Mouse (Mus musculus) brain, embryonic 14.5 days (tissue): ENCODE data around the gene Defb36. TPM values are rescaled to one million over a fixed set of nuclear protein-coding genes. Genes with fewer than 3 reads are reported as not detected.
A peak's percentile ranks its signal among the peaks of the same experiment; 100 is the strongest.

ENCODE experiments used
- DNase-seq: peaks from one replicate; pipeline ENCODE4 v3.0.0-alpha.2; 2011; ENCODE audit warnings: low read depth
- CTCF ChIP-seq: fragments of 200-500 bp; IDR thresholded peaks from 2 replicates; pipeline ENCODE4 v1.5.1; 2012; ENCODE audit warnings: inconsistent platforms, mild to moderate bottlenecking, moderate library complexity, borderline replicate concordance; ENCODE audit not compliant: insufficient read depth, insufficient read length; ENCODE audit errors: extremely low read depth
- POLR2A ChIP-seq: fragments of 200-500 bp; IDR thresholded peaks from 2 replicates; pipeline ENCODE4 v1.6.1; 2012; ENCODE audit warnings: mild to moderate bottlenecking, inconsistent platforms, borderline replicate concordance; ENCODE audit not compliant: poor library complexity, insufficient read depth, insufficient read length, severe bottlenecking; ENCODE audit errors: extremely low read depth
- polyA plus RNA-seq: library from polyadenylated mRNA; depleted of rRNA; stranded (reverse); fragments of >200 nt; gene quantifications from 2 replicates; pipeline ENCODE4 v1.2.3, GENCODE M21; 2012; rRNA removed

Gene Defb36
- polyA plus RNA-seq, 1 experiment = not detected

- TF ChIP-seq CTCF (no peak), POLR2A (no peak)
- DNase-seq = no peak
These were observed 48.9 kb downstream of the Defb36 start for GRCm38 (mm10) chr2:152652901-152653620.

GRCm38 (mm10) chr2:152653874-152654715 is 50.0 kb downstream of the Defb36 start:
- no peak for TF ChIP-seq POLR2A
- no peak for TF ChIP-seq CTCF
- peak; percentile 96 for DNase-seq

- no peak for DNase-seq
- no peak for TF ChIP-seq POLR2A
- TF ChIP-seq CTCF = peak; percentile 26; the same call in 1 of the 2 replicates
These were observed 53.3 kb downstream of the Defb36 start for GRCm38 (mm10) chr2:152657398-152657797.

- no peak for TF ChIP-seq POLR2A
- TF ChIP-seq CTCF = no peak
- DNase-seq = no peak
These were observed 57.0 kb downstream of the Defb36 start for GRCm38 (mm10) chr2:152661163-152661562.

Other genes with a start within 250 kb of the Defb36 start
- 25.8 and 33.1 TPM in 2 replicates for gene Nrsn2, start 227.7 kb upstream of the Defb36 start, polyA plus RNA-seq
- 87.0 and 105 TPM in 2 replicates for gene Sox12, start 206.3 kb upstream of the Defb36 start, polyA plus RNA-seq
- gene Zcchc3, start 189.3 kb upstream of the Defb36 start, polyA plus RNA-seq = 18.1 and 19.9 TPM in 2 replicates
- 1.4 and 2.6 TPM in 2 replicates for gene 6820408C15Rik, start 188.7 kb upstream of the Defb36 start, polyA plus RNA-seq
- not detected in 2 replicates for gene Defb23, start 139.7 kb upstream of the Defb36 start, polyA plus RNA-seq
- gene Defb20, start 127.3 kb upstream of the Defb36 start, polyA plus RNA-seq = 0.15 TPM in 1 of 2 replicates, not detected in the other
- gene Defb22, start 114.2 kb upstream of the Defb36 start, polyA plus RNA-seq = not detected in 2 replicates
- gene Defb26, start 92.6 kb upstream of the Defb36 start, polyA plus RNA-seq = not detected in 2 replicates
- not detected in 2 replicates for gene Defb28, start 86.1 kb upstream of the Defb36 start, polyA plus RNA-seq
- not detected in 2 replicates for gene Defb29, start 64.2 kb upstream of the Defb36 start, polyA plus RNA-seq
- gene Gm17416, start 35.0 kb upstream of the Defb36 start, polyA plus RNA-seq = not detected in 2 replicates
- gene Defb21, start 31.6 kb upstream of the Defb36 start, polyA plus RNA-seq = not detected in 2 replicates
- gene Defb19, start 24.0 kb upstream of the Defb36 start, polyA plus RNA-seq = not detected in 2 replicates
- not detected in 2 replicates for gene Defb45, start 4.9 kb upstream of the Defb36 start, polyA plus RNA-seq
- gene Defb25, start 18.7 kb downstream of the Defb36 start, polyA plus RNA-seq = not detected in 2 replicates
- gene Rem1, start 22.6 kb downstream of the Defb36 start, polyA plus RNA-seq = 0.33 and 0.48 TPM in 2 replicates
- 188 and 200 TPM in 2 replicates for gene H13, start 65.1 kb downstream of the Defb36 start, polyA plus RNA-seq
- 19.7 and 22.9 TPM in 2 replicates for gene Mcts2, start 82.7 kb downstream of the Defb36 start, polyA plus RNA-seq
- gene Id1, start 131.9 kb downstream of the Defb36 start, polyA plus RNA-seq = 126 TPM in 2 replicates
- gene Cox4i2, start 149.8 kb downstream of the Defb36 start, polyA plus RNA-seq = 4.3 and 4.8 TPM in 2 replicates
- gene Bcl2l1, start 227.4 kb downstream of the Defb36 start, polyA plus RNA-seq = 116 and 129 TPM in 2 replicates
- 20.8 and 28.8 TPM in 2 replicates for gene Tpx2, start 243.6 kb downstream of the Defb36 start, polyA plus RNA-seq